30 mouse cellular contexts compared by ENCODE assay signal in genomic region chr6:41637927-41638506, GRCm38 (mm10). TPM values are rescaled to one million over a fixed set of nuclear protein-coding genes. Genes with fewer than 3 reads are reported as not detected.
"Had no signal": no experiment of that assay in that cellular context is flagged by ENCODE, and none has a peak within 500 bp of the region (broad histone marks: within the 10 kb centered on the region; RNA-seq: fewer than 3 reads in every experiment).

No protein-coding gene starts in this region.

- H3K27ac ChIP-seq: kidney, postnatal 0 days; limb, embryonic 12.5 days; limb, embryonic 15.5 days; liver, embryonic 15.5 days; macrophage; midbrain, embryonic 13.5 days; stomach, embryonic 15.5 days had no signal

- H3K9me3 ChIP-seq: limb, embryonic 12.5 days; limb, embryonic 15.5 days; liver, embryonic 15.5 days; midbrain, embryonic 13.5 days; stomach, embryonic 15.5 days had no signal

- ATAC-seq: intestine, postnatal 0 days; lung, postnatal 0 days had no signal

- H3K4me3 ChIP-seq: limb, embryonic 12.5 days; limb, embryonic 15.5 days; liver, embryonic 15.5 days; midbrain, embryonic 13.5 days; stomach, embryonic 15.5 days had no signal

- H3K27me3 ChIP-seq: limb, embryonic 12.5 days; limb, embryonic 15.5 days; liver, embryonic 15.5 days; midbrain, embryonic 13.5 days; stomach, embryonic 15.5 days had no signal

- H3K9ac ChIP-seq: limb, embryonic 12.5 days; limb, embryonic 15.5 days; liver, embryonic 15.5 days; lung, embryonic 14.5 days; midbrain, embryonic 13.5 days; stomach, embryonic 15.5 days had no signal

- H3K36me3 ChIP-seq: limb, embryonic 12.5 days; limb, embryonic 15.5 days; liver, embryonic 15.5 days; midbrain, embryonic 13.5 days; stomach, embryonic 15.5 days had no signal

- DNase-seq: kidney, adult 2 months; kidney, postnatal 25 days; layer of hippocampus, postnatal 36 days; left cerebral cortex, postnatal 4 days; lung, embryonic 14.5 days; right cerebral cortex, adult 18-20 months; right cerebral cortex, postnatal 14 days; right cerebral cortex, postnatal 4 days; thymus, adult 18-20 months; thymus, postnatal 36 days had no signal

- H3K4me1 ChIP-seq: limb, embryonic 12.5 days; limb, embryonic 15.5 days; midbrain, embryonic 13.5 days; stomach, embryonic 15.5 days had no signal

- H3K4me2 ChIP-seq: limb, embryonic 12.5 days; limb, embryonic 15.5 days; liver, embryonic 15.5 days; lung, embryonic 14.5 days; midbrain, embryonic 13.5 days; stomach, embryonic 15.5 days had no signal

RNA-seq across cellular contexts. Expression of gene Trpv6, which starts 1.8 kb away (rescaled TPM):
- total RNA-seq: megakaryocyte, adult 5-6 weeks; midbrain, postnatal 0 days had no signal
- polyA plus RNA-seq: macrophage had no signal

RNA-seq across cellular contexts. Expression of gene Trpv5, which starts 42.6 kb away (rescaled TPM):
- total RNA-seq: layer of hippocampus, adult 8-10 months; layer of hippocampus, postnatal 10 days; layer of hippocampus, postnatal 36 days; left cerebral cortex, adult 8-10 months; left cerebral cortex, postnatal 14 days; left cerebral cortex, postnatal 4 days; megakaryocyte, adult 5-6 weeks; midbrain, postnatal 0 days had no signal
- polyA plus RNA-seq: intestine, embryonic 14.5 days; limb, embryonic 12.5 days; limb, embryonic 15.5 days; lung, embryonic 14.5 days; lung, postnatal 0 days; macrophage; midbrain, embryonic 13.5 days; midbrain, postnatal 0 days; neural tube, embryonic 11.5 days; neural tube, embryonic 14.5 days; urinary bladder, adult 2 months had no signal

RNA-seq across cellular contexts. Expression of gene Llcfc1, which starts 46.2 kb away (rescaled TPM):
- total RNA-seq: layer of hippocampus, adult 8-10 months; layer of hippocampus, postnatal 10 days; layer of hippocampus, postnatal 36 days; left cerebral cortex, adult 8-10 months; left cerebral cortex, postnatal 14 days; left cerebral cortex, postnatal 4 days; megakaryocyte, adult 5-6 weeks; midbrain, postnatal 0 days had no signal
- polyA plus RNA-seq: intestine, embryonic 14.5 days; kidney, embryonic 14.5 days; limb, embryonic 12.5 days; limb, embryonic 15.5 days; lung, embryonic 14.5 days; lung, postnatal 0 days; macrophage; midbrain, embryonic 13.5 days; midbrain, postnatal 0 days; neural tube, embryonic 11.5 days; neural tube, embryonic 14.5 days; urinary bladder, adult 2 months had no signal
